Mouse (Mus musculus): ENCODE results near the gene Vmn1r48.
"Not testable (repeated sequence)": the region's sequence is repeated elsewhere in the genome, so short reads cannot be mapped to it uniquely, and the experiment has no call there.

Vmn1r48 gene

GRCm38 (mm10) chr6:90036741-90037140, at the start of gene Vmn1r48:
TSS of gene Vmn1r48 (minus strand) at chr6:90036841.
- not testable (repeated sequence) for DNase-seq (ENCODE audit: low spot score in 2 of 2)

GRCm38 (mm10) chr6:90078406-90078805, 41.8 kb upstream of the Vmn1r48 start, which contains the start of gene Vmn1r49:
TSS of gene Vmn1r49 (minus strand) at chr6:90078506.
- DNase-seq (ENCODE audit: low spot score in 2 of 2), result no peak

- not testable (repeated sequence) for DNase-seq (ENCODE audit: low spot score in 2 of 2)
These were observed 20.8 kb downstream of the Vmn1r48 start, which contains the start of gene Vmn1r47 for GRCm38 (mm10) chr6:90015847-90016246. TSS of gene Vmn1r47 (plus strand) at chr6:90016147.

GRCm38 (mm10) chr6:89985989-89986388, 50.7 kb downstream of the Vmn1r48 start:
- DNase-seq (ENCODE audit: low spot score in 2 of 2), result no peak

Data from spleen, postnatal 36 days (tissue).